Mouse (Mus musculus): Measurements from ENCODE around the gene Nol9. TPM values are rescaled to one million over a fixed set of nuclear protein-coding genes. Genes with fewer than 3 reads are reported as not detected.
A peak's percentile ranks its signal among the peaks of the same experiment; 100 is the strongest.

The Nol9 gene
- polyA plus RNA-seq (2015; fragmentation: Nextera tagmentation; extraction: Ambion mirVana): 21.4 and 22.7 TPM in 2 replicates

DNA sequence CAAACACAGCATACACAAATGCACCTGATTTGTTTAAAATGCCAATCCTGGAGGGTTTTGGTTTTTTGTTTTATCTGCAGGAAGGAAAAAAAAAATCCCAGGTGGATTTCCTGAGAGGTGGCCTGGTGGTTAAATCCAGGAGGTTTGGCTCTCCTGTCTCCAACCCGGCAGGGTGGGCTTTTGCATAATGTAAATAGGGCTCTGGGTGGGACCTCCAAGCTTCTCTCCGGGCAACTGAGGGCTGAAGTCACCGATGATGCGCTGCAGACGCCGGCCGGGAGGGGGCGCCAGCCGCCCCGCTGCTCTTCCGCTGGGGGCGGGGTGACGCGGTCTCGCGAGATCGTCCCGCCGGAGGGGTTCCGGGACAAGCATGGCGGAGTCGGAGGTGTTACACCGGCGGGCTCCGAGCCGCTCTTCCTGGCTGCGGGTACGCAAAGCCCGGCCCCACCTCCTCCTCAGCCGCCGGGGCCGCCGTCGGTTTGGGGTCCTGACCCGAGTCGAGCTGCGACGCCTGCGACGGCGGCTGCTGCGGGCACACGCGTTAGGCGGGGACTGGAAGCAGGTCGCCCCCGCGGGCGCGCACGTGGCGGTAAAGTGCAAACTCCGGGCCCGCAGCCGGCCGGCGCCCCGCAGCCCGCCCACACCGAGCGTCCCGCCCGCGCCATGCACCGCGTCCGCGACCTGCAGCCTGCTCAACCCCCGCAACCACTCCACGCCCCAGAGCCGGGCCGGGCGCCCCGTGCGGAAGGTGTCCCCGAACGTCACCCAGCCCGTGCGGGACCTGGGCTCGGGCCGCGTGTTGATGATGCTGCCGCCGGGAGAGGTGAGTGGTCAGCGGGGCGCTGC, at the start of gene Nol9:
TSS of gene Nol9 (plus strand) at position 337 of the 846 bp plus-strand sequence.
- Histone ChIP-seq H3K9me3 (ENCODE audit: control insufficient read depth, low read length) (no peaks in the 10 kb centered on the region), H3K4me1 (replicated peaks; ENCODE audit: control insufficient read depth, insufficient read depth, low read length) (peaks cover 8% of the 10 kb centered on the region), H3K27me3 (ENCODE audit: control insufficient read depth, insufficient read depth, low read depth, low read length) (no peaks in the 10 kb centered on the region), H3K4me3 (ENCODE audit: low read length) (peak within 1 kb of the TSS; percentile 100), H3K36me3 (ENCODE audit: control insufficient read depth, insufficient read depth, low read length) (peaks cover 25% of the 10 kb centered on the region), H3K4me2 (ENCODE audit: low read depth, low read length) (peak within 1 kb of the TSS; percentile 94), H3K9ac (ENCODE audit: low read length) (peak within 1 kb of the TSS; percentile 93), H3K27ac (ENCODE audit: low read length) (no peak within 1 kb of the TSS)
- ATAC-seq (ENCODE audit: low read depth): peak; percentile 92
- under 1% methylated on average over 70 of the region's 86 CpGs for WGBS

DNA sequence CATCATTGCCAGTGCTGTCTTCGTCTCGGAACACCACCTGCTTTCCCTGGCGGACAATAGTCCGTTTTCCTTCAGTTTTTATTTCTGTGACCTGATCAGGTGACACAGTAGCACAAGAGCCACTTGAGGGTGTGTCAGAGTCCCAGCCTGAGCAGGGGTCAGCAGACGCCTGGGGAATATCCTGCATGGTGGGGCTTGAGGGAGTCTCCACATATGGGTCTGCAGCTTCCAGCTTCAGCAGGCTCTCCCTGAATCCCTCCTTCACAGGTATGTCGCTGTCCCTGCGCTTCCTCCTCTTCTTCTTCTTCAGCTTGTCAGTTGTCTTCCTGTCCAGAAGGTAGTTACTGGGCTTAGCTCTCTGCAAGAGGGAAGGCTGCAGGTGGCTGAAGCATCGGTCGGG, 47.0 kb upstream of the Nol9 start:
- Histone ChIP-seq H3K9ac (ENCODE audit: low read length) (no peak overlapping the region), H3K9me3 (ENCODE audit: control insufficient read depth, low read length) (no peaks in the 10 kb centered on the region), H3K4me3 (ENCODE audit: low read length) (no peak overlapping the region), H3K36me3 (ENCODE audit: control insufficient read depth, insufficient read depth, low read length) (peaks cover 25% of the 10 kb centered on the region), H3K4me2 (ENCODE audit: low read depth, low read length) (no peak overlapping the region), H3K4me1 (replicated peaks; ENCODE audit: control insufficient read depth, insufficient read depth, low read length) (peaks cover 24% of the 10 kb centered on the region), H3K27me3 (ENCODE audit: control insufficient read depth, insufficient read depth, low read depth, low read length) (no peaks in the 10 kb centered on the region), H3K27ac (ENCODE audit: low read length) (no peak overlapping the region)
- ATAC-seq (ENCODE audit: low read depth): no peak
- WGBS: 87% methylated on average over 9 of the region's 9 CpGs

DNA sequence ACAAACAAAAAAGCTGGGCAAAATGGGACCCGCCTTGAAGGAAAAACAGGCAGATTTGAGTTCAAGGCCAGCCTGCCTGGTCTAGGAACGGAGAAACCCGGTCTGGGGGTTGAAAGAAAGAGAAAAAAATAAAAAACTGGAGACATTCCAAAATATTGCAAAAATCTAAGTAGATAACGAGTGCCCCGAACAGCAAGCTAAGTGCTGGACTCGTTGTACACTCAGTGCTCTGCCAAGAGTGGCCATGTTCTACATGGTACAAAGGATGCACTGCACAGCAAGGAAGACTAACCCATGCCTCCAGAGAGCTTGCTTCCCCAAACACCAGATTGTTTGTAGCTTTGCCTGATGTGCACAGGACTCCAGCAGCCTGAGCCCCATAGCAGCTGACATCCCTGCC, 46.1 kb upstream of the Nol9 start:
- no peaks in the 10 kb centered on the region for H3K9me3 ChIP-seq (ENCODE audit: control insufficient read depth, low read length)
- H3K27me3 ChIP-seq (ENCODE audit: control insufficient read depth, insufficient read depth, low read depth, low read length): no peaks in the 10 kb centered on the region
- no peak for ATAC-seq (ENCODE audit: low read depth)
- H3K4me3 ChIP-seq (ENCODE audit: low read length): no peak overlapping the region
- no peak overlapping the region for H3K27ac ChIP-seq (ENCODE audit: low read length)
- 36% methylated on average over 6 of the region's 6 CpGs for WGBS
- H3K9ac ChIP-seq (ENCODE audit: low read length): no peak overlapping the region
- H3K4me1 ChIP-seq (replicated peaks; ENCODE audit: control insufficient read depth, insufficient read depth, low read length): peaks cover 24% of the 10 kb centered on the region
- H3K36me3 ChIP-seq (ENCODE audit: control insufficient read depth, insufficient read depth, low read length): peaks cover 25% of the 10 kb centered on the region
- H3K4me2 ChIP-seq (ENCODE audit: low read depth, low read length): no peak overlapping the region

DNA sequence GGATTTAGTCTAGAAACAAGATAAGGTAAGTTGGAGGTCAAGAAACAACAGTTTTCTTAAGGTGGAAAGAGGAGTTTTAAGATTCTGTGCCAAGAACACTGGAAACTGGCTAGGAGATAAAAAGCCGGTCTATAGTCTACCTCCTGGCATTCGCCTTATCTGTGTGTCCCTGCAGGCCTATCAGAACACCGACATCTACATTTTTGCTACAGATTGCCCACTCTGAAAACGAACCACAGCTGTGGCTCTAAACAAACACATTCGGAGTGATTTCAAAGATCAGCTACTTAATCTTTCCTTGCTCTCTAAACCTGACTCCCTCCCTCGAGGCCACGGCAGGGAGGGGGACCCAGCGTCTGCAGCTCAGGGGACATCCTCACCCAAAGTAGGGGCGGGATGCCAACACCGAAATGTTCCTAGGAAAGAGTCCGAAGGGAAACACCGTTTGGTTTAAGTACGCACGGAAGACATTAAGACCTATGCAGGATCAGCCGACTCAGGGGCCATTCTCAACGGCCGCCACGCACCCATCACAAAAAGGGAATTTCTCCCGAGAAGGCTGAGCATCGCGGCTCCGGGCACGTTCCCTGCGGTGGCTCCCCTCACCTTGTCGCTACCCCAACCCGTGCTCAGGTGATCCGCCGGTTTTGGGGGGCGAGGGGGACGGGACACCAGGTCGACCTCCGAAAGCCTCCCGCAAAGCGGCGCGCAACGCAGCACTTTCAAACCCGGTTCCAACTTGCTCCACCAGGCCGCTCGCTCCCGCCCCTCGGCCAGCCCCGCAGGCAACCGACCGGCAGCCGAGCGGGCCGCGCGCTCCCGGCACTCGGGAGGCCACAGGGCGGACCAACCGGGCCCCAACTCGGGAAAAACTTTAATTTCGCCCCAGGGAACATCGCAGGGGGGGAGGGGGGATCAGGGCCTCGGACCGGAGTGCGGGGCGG, 44.6 kb upstream of the Nol9 start:
- Histone ChIP-seq H3K4me3 (ENCODE audit: low read length) (peak overlapping the region; percentile 98), H3K9me3 (ENCODE audit: control insufficient read depth, low read length) (no peaks in the 10 kb centered on the region), H3K4me2 (ENCODE audit: low read depth, low read length) (peak overlapping the region; percentile 91), H3K9ac (ENCODE audit: low read length) (peak overlapping the region; percentile 93), H3K27me3 (ENCODE audit: control insufficient read depth, insufficient read depth, low read depth, low read length) (no peaks in the 10 kb centered on the region), H3K36me3 (ENCODE audit: control insufficient read depth, insufficient read depth, low read length) (peaks cover 25% of the 10 kb centered on the region), H3K27ac (ENCODE audit: low read length) (peak overlapping the region; percentile 80), H3K4me1 (replicated peaks; ENCODE audit: control insufficient read depth, insufficient read depth, low read length) (peaks cover 20% of the 10 kb centered on the region)
- no peak for ATAC-seq (ENCODE audit: low read depth)
- WGBS: 1% methylated on average over 60 of the region's 61 CpGs

DNA sequence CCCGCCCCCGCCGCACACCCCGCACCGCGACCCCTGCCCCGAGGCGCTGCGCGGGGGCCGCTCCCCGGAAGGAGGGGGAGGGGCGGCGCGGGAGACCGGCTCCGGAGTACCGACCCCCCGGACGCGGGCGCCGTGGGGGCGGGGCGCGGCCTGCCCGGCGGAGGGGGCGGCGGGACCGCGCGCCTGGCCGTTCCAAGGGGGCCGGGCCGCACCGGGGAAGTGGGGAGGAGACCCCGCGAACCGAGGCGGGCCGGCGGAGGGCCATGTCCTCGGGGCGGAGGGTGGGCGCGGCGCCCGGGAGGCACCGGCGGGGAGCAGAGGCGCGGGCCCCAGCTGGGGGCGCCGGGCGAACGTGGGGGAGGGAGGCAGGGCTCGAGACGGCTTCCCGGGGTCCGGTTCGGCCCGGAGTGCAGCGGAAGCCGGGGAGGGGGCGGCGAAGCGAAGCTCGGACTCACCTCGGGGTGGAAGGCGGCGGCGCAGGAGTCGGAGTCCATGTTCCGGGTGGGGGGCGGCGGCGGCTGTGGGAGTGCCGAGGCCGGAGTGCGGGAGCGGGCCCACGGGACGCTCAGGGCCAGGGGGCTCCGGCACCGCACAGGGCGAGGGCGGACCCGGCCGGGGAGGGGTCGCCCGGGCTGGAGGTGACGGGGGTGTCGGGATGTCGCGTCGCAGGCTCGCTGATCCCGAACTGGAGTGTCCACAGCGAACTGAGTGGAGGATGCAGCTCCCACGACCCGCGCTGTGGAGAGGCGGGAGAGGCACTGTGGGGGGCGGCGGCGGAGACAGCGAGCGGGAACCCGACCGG, 43.5 kb upstream of the Nol9 start:
- Histone ChIP-seq H3K27me3 (ENCODE audit: control insufficient read depth, insufficient read depth, low read depth, low read length) (no peaks in the 10 kb centered on the region), H3K27ac (ENCODE audit: low read length) (peak overlapping the region; percentile 80), H3K36me3 (ENCODE audit: control insufficient read depth, insufficient read depth, low read length) (peaks cover 22% of the 10 kb centered on the region), H3K9ac (ENCODE audit: low read length) (peak overlapping the region; percentile 93), H3K9me3 (ENCODE audit: control insufficient read depth, low read length) (no peaks in the 10 kb centered on the region), H3K4me1 (replicated peaks; ENCODE audit: control insufficient read depth, insufficient read depth, low read length) (peaks cover 20% of the 10 kb centered on the region), H3K4me2 (ENCODE audit: low read depth, low read length) (peak overlapping the region; percentile 91), H3K4me3 (ENCODE audit: low read length) (peak overlapping the region; percentile 98)
- ATAC-seq (ENCODE audit: low read depth): peak; percentile 29
- WGBS: under 1% methylated on average over 65 of the region's 111 CpGs

DNA sequence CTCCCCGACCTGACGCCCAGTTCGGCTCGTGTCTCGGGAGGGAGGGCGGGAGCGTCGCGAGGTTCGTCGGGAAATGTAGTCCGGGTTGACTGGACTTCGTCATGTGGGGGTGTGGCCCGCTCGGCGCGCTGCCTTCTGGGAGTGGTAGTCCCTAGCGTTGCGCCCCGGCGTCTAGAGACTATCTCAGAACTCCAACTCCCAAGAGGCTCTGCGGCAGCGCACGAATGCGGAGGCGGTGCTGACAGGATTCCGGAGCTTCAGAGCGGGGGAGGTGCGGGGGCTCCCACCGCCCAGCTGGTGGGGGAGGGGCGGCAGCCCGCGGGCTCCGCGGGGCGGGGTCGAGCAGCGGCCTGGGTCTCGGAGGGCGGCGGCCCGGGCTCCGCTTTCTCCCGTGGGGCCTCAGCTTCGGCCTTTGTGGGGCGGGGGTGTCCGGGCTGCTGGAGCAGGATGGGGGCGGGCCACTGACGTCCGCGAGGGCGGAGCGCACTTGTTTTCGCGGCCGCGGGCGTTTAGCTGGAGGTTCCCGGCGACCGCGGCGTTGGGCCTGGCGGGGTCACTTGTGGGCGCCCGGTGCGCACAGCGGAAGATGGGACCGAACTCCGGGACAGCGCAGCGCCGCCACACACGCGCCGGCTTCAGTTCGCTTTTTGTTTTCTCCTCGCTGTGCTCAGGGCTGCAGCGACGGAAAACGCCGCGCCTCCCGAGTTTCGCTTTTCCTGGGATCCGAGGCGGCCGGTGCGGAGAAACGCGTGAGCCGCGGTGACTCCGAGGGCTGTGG, 42.8 kb upstream of the Nol9 start, which contains the start of gene Phf13:
TSS of gene Phf13 (minus strand) at position 86 of the 778 bp plus-strand sequence.
- Histone ChIP-seq H3K4me2 (ENCODE audit: low read depth, low read length) (peak within 1 kb of the TSS; percentile 91), H3K36me3 (ENCODE audit: control insufficient read depth, insufficient read depth, low read length) (peaks cover 14% of the 10 kb centered on the region), H3K9ac (ENCODE audit: low read length) (peak within 1 kb of the TSS; percentile 93), H3K9me3 (ENCODE audit: control insufficient read depth, low read length) (no peaks in the 10 kb centered on the region), H3K27ac (ENCODE audit: low read length) (peak within 1 kb of the TSS; percentile 91), H3K4me1 (replicated peaks; ENCODE audit: control insufficient read depth, insufficient read depth, low read length) (peaks cover 20% of the 10 kb centered on the region), H3K4me3 (ENCODE audit: low read length) (peak within 1 kb of the TSS; percentile 98), H3K27me3 (ENCODE audit: control insufficient read depth, insufficient read depth, low read depth, low read length) (no peaks in the 10 kb centered on the region)
- WGBS: under 1% methylated on average over 90 of the region's 94 CpGs
- ATAC-seq (ENCODE audit: low read depth): peak; percentile 98

DNA sequence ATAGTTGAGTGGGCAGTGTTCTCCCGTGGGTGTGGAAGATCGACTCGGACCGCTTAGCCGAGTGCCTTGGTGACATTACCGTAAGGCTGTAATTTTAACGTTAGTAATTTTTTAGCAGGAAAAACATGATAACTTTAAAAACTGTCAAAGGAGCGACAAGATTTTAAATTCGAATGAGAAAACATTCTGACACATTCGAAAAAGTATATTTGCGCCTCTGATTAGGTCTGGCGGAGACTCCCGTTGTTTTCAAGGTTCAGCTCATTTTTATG, 42.2 kb upstream of the Nol9 start:
- H3K4me3 ChIP-seq (ENCODE audit: low read length): peak overlapping the region; percentile 98
- H3K36me3 ChIP-seq (ENCODE audit: control insufficient read depth, insufficient read depth, low read length): peaks cover 8% of the 10 kb centered on the region
- H3K27me3 ChIP-seq (ENCODE audit: control insufficient read depth, insufficient read depth, low read depth, low read length): no peaks in the 10 kb centered on the region
- peaks cover 20% of the 10 kb centered on the region for H3K4me1 ChIP-seq (replicated peaks; ENCODE audit: control insufficient read depth, insufficient read depth, low read length)
- no peak for ATAC-seq (ENCODE audit: low read depth)
- no peaks in the 10 kb centered on the region for H3K9me3 ChIP-seq (ENCODE audit: control insufficient read depth, low read length)
- peak overlapping the region; percentile 68 for H3K4me2 ChIP-seq (ENCODE audit: low read depth, low read length)
- WGBS: 2% methylated on average over 13 of the region's 13 CpGs
- peak overlapping the region; percentile 88 for H3K9ac ChIP-seq (ENCODE audit: low read length)
- peak overlapping the region; percentile 91 for H3K27ac ChIP-seq (ENCODE audit: low read length)

DNA sequence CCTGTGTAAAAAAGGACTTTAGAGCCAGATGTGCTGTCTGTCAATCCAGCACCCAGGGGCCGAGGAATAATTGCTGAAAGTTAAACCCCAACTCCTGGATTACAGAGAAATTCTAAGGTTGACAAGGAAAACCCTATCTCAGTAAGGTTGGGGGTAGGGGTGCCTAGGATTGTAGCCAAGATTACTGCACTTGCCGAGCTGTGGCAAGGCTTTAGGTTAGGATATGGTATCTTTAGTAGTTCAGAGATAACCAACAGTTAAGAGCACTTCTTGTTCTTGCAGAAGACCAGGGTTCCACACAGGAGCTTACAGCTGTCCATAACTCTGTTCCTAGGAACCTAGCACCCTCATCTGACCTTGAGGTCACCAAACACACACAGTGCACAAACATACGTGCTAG, 41.4 kb upstream of the Nol9 start:
- Histone ChIP-seq H3K9me3 (ENCODE audit: control insufficient read depth, low read length) (no peaks in the 10 kb centered on the region), H3K36me3 (ENCODE audit: control insufficient read depth, insufficient read depth, low read length) (peaks cover under 1% of the 10 kb centered on the region; the same call in 1 of the 2 replicates), H3K27ac (ENCODE audit: low read length) (no peak overlapping the region), H3K4me3 (ENCODE audit: low read length) (no peak overlapping the region), H3K4me1 (replicated peaks; ENCODE audit: control insufficient read depth, insufficient read depth, low read length) (peaks cover 20% of the 10 kb centered on the region), H3K27me3 (ENCODE audit: control insufficient read depth, insufficient read depth, low read depth, low read length) (no peaks in the 10 kb centered on the region), H3K4me2 (ENCODE audit: low read depth, low read length) (peak overlapping the region; percentile 68; the same call in 1 of the 2 replicates), H3K9ac (ENCODE audit: low read length) (no peak overlapping the region)
- ATAC-seq (ENCODE audit: low read depth): no peak
- WGBS: 70% methylated on average over 3 of the region's 3 CpGs

Data from lung, embryonic 16.5 days (tissue).